Mouse (Mus musculus) heart, adult 2 months (tissue): ENCODE data around the gene Lrr1. TPM values are rescaled to one million over a fixed set of nuclear protein-coding genes. Genes with fewer than 3 reads are reported as not detected.
A peak's percentile ranks its signal among the peaks of the same experiment; 100 is the strongest.

Experiments used
- DNase-seq, 2 experiments: peaks; one replicate each; pipeline ENCODE4 v3.0.0; 2021
- H3K27ac ChIP-seq: fragments of 200-600 bp; 2 replicates; pipeline ENCODE4 v1.8.1; 2022
- H3K27me3 ChIP-seq: fragments of 200-500 bp; 2 replicates; pipeline ENCODE4 v1.6.1; 2012; ENCODE audit warnings: mild to moderate bottlenecking, low read length, inconsistent platforms, mixed read lengths; ENCODE audit not compliant: control insufficient read depth, insufficient read depth
- H3K36me3 ChIP-seq: fragments of 200-500 bp; 2 replicates; pipeline ENCODE4 v1.6.1; 2012; ENCODE audit warnings: low read length, inconsistent platforms; ENCODE audit not compliant: control insufficient read depth, insufficient read depth
- H3K4me1 ChIP-seq: fragments of 200-500 bp; 2 replicates; pipeline ENCODE4 v1.6.1; 2011; ENCODE audit warnings: low read length; ENCODE audit not compliant: control insufficient read depth, insufficient read depth
- H3K4me3 ChIP-seq: fragments of 200-600 bp; 2 replicates; pipeline ENCODE4 v1.8.1; 2022
- H3K79me2 ChIP-seq: fragments of 200-500 bp; replicated peaks from 2 replicates; pipeline ENCODE4 v1.6.1; 2012; ENCODE audit warnings: mild to moderate bottlenecking, inconsistent platforms, low read length, moderate library complexity, mixed read lengths; ENCODE audit not compliant: control insufficient read depth, insufficient read depth
- H3K9ac ChIP-seq: fragments of 200-500 bp; 2 replicates; pipeline ENCODE4 v1.6.1; 2012; ENCODE audit warnings: low read depth, mild to moderate bottlenecking, control low read depth, inconsistent platforms, low read length, mixed read lengths
- CTCF ChIP-seq: fragments of 200-600 bp; IDR thresholded peaks from 2 replicates; pipeline ENCODE4 v1.8.1; 2022; ENCODE audit warnings: antibody characterized with exemption, mild to moderate bottlenecking, moderate library complexity
- EP300 ChIP-seq: fragments of 200-500 bp; IDR thresholded peaks from 2 replicates; pipeline ENCODE4 v1.6.1; 2011; ENCODE audit warnings: low read depth, low read length, control low read depth; ENCODE audit not compliant: insufficient read depth
- POLR2A ChIP-seq: fragments of 200-500 bp; IDR thresholded peaks from 2 replicates; pipeline ENCODE4 v1.6.1; 2011; ENCODE audit warnings: mild to moderate bottlenecking, low read depth, low read length, control low read depth; ENCODE audit not compliant: insufficient read depth
- WGBS: fragments of 180-500 bp; shearing (Covaris S2); methylation state at CpG from one replicate; pipeline ENCODE4 v1.1.7; 2018; 5-methylcytosine and 5-hydroxymethylcytosine counted together
- intact Hi-C: fragments of 180-260 bp; cut with DNase I; formaldehyde crosslinking; loops from one replicate; pipeline ENCODE4 v1.15.1; 2025
- polyA plus RNA-seq: library from polyadenylated mRNA; depleted of rRNA; stranded (reverse); fragments of >200 nt; gene quantifications from 2 replicates; pipeline ENCODE4 v1.2.3, GENCODE M21; 2012
- total RNA-seq, 2 experiments: library from RNA; stranded (reverse); gene quantifications; 2 replicates each; pipeline ENCODE4 v1.2.3; 2021

Gene Lrr1
- total and polyA plus RNA-seq, 3 experiments = not detected

DNA sequence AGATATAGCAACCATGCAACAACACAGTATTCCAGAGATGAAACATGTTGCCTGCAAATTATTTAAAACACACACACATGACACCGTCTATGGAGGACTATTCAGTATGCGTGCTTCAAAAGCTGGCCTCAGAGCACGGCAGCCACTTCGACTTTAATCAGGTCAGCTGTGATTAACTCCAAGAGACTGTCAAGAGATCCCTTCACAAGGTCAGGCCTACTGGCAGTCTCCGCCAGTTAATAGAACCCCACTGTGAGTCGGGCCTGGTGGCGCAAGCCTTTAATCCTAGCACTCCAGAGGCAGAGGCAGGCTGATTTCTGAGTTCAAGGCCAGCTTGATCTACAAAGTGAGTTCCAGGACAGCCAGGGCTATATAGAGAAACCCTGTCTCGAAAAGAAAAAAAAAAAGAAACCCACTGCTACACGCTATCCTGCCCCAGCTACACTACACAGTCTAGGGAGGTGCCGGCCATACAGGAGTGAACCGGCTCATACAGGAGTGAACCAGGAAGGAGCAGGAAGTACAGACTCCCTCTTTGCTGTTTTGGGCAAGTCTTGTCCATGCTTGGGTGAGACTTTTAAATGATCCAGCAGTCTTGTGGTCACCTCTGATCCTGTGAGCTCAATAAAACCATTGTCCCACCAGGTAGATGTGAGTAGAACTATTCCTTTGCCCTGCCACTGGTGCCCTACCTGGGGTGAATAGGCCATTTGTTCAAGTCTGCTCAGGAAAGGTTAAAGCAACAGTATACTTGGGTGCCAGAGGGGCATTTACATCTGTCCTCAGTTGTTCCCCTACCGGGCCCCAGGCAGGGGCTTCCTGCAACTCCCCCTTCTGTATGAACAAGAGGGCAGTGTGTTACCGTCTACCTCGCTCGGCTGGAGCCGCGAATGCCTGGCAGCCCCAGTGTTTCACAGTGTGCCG, 41.7 kb downstream of the Lrr1 start:
- DNase-seq = no peak
- H3K36me3 ChIP-seq = no peaks in the 10 kb centered on the region
- H3K9ac ChIP-seq = no peak overlapping the region
- no peak overlapping the region for H3K4me3 ChIP-seq
- no peak overlapping the region for H3K27ac ChIP-seq
- H3K79me2 ChIP-seq = no peaks in the 10 kb centered on the region
- intact Hi-C loops = no loop called here
- TF ChIP-seq POLR2A (no peak), CTCF (no peak), EP300 (no peak)
- no peaks in the 10 kb centered on the region for H3K4me1 ChIP-seq
- WGBS = 79% methylated on average over 18 of the region's 18 CpGs
- no peaks in the 10 kb centered on the region for H3K27me3 ChIP-seq

- intact Hi-C loops = no loop called here
- WGBS = 48% methylated on average over 5 of the region's 5 CpGs
- no peak for TF ChIP-seq EP300
- peak; percentile 64 for TF ChIP-seq CTCF
- DNase-seq = no peak
- no peaks in the 10 kb centered on the region for H3K79me2 ChIP-seq
- no peak overlapping the region for H3K4me3 ChIP-seq
- no peak overlapping the region for H3K9ac ChIP-seq
- H3K27me3 ChIP-seq = no peaks in the 10 kb centered on the region
- H3K27ac ChIP-seq = no peak overlapping the region
- no peaks in the 10 kb centered on the region for H3K36me3 ChIP-seq
- no peaks in the 10 kb centered on the region for H3K4me1 ChIP-seq
Observed at GRCm38 (mm10) chr12:69211057-69211456, 42.4 kb downstream of the Lrr1 start.

- Histone ChIP-seq H3K9ac (no peak overlapping the region), H3K36me3 (no peaks in the 10 kb centered on the region), H3K27me3 (no peaks in the 10 kb centered on the region), H3K4me1 (no peaks in the 10 kb centered on the region), H3K4me3 (no peak overlapping the region), H3K27ac (no peak overlapping the region), H3K79me2 (no peaks in the 10 kb centered on the region)
- peak; percentile 42 for TF ChIP-seq CTCF
- TF ChIP-seq EP300 = no peak
- TF ChIP-seq POLR2A = no peak
- 93% methylated on average over 13 of the region's 13 CpGs for WGBS
- DNase-seq = no peak
- intact Hi-C loops = no loop called here
Observed at GRCm38 (mm10) chr12:69213186-69213777, 44.7 kb downstream of the Lrr1 start.

DNA sequence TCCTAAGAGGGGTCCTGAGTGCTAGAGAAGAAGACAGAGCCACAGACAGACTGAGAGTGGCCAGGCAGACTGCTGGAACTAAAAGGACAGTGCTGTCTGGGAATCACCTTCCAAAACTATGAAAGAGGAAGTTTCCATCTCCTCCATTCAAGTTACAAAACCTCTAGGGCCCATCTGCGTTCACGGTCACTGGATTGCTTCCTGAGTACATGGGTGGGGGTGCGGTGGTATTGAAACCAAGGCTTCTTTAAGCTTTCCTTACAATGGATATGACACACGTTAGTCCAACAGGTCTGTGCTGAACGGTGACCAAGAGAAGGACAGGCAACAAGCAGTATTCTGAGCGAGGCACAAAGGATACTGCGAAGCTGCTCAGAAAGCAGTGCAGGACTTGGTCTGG, 45.8 kb downstream of the Lrr1 start:
- no peaks in the 10 kb centered on the region for H3K36me3 ChIP-seq
- H3K4me1 ChIP-seq = no peaks in the 10 kb centered on the region
- no peak overlapping the region for H3K9ac ChIP-seq
- TF ChIP-seq POLR2A (no peak), EP300 (no peak), CTCF (no peak)
- intact Hi-C loops = no loop called here
- DNase-seq = no peak
- H3K4me3 ChIP-seq = no peak overlapping the region
- 87% methylated on average over 7 of the region's 7 CpGs for WGBS
- no peaks in the 10 kb centered on the region for H3K27me3 ChIP-seq
- H3K27ac ChIP-seq = no peak overlapping the region
- no peaks in the 10 kb centered on the region for H3K79me2 ChIP-seq

DNA sequence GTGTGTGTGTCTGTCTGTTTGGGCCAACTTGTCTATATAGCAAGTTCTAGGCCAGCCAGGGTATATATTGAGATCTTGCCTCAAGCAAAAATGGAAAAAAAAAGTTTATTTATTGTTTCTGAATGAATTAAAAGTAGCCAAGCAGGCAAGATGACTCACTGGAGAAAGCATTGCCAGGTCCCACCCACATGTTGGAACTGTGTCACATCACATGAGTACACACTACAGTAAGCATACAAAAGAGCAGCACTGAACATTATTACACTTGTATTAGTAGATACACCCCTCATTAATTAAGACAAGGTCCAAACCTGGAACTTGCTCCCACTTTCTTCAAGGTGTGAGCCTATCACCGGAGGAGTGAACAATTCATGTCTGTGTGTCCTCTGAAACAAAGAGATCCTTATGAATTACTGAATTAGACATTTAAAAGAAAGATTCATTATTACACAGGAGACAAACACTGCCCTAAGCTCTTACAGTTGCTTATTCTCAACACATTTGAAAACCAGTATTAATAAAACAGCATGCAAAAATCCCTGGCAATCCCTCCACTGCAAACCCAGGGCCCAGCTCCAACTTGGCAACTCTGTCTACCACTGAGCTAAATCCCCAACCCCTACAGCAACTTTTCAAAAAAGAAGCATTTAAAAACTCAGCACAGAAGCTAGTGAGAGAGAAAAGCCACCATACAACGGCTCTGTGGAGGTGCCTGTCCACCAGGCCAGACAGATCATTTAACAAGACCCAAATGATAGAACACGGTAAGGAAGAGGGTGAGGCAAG, 46.6 kb downstream of the Lrr1 start:
- intact Hi-C loops = no loop called here
- Histone ChIP-seq H3K4me3 (no peak overlapping the region), H3K79me2 (no peaks in the 10 kb centered on the region), H3K27ac (no peak overlapping the region), H3K4me1 (no peaks in the 10 kb centered on the region), H3K9ac (no peak overlapping the region), H3K27me3 (no peaks in the 10 kb centered on the region), H3K36me3 (no peaks in the 10 kb centered on the region)
- no peak for TF ChIP-seq POLR2A
- no peak for TF ChIP-seq EP300
- no peak for TF ChIP-seq CTCF
- 74% methylated on average over 3 of the region's 3 CpGs for WGBS
- peak; percentile 63 to 74 for DNase-seq
